Mouse (Mus musculus) MEL (cell line): ENCODE measurements around the gene Zdhhc16. TPM values are rescaled to one million over a fixed set of nuclear protein-coding genes. Genes with fewer than 3 reads are reported as not detected.
A peak's percentile ranks its signal among the peaks of the same experiment; 100 is the strongest.

Source experiments
- DNase-seq: peaks from one replicate; pipeline ENCODE4 v3.0.0; 2011; ENCODE audit warnings: low read depth, low spot score
- H3K27ac ChIP-seq: 2 replicates; pipeline ENCODE4 v1.5.1; 2012; ENCODE audit warnings: low read depth, mild to moderate bottlenecking, control low read depth, low read length, moderate library complexity; ENCODE audit not compliant: control insufficient read depth
- H3K27me3 ChIP-seq, 2 experiments: fragments of 150-350 bp in 1 of 2; sonication (generic) in 1 of 2; 2 replicates each; pipeline ENCODE4 v1.6.1; 2012; ENCODE audit warnings: low read length in 2 of 2, mild to moderate bottlenecking in 2 of 2, improper control_type of control experiment in 1 of 2, moderate library complexity in 1 of 2; ENCODE audit not compliant: insufficient read depth in 2 of 2, control insufficient read depth in 1 of 2
- H3K36me3 ChIP-seq, 2 experiments: 2 replicates each; pipeline ENCODE4 v1.6.1; 2012 to 2014; ENCODE audit warnings: low read length in 2 of 2, improper control_type of control experiment in 1 of 2, inconsistent platforms in 1 of 2, mild to moderate bottlenecking in 1 of 2; ENCODE audit not compliant: insufficient read depth in 2 of 2, control insufficient read depth in 1 of 2
- H3K4me1 ChIP-seq, 2 experiments: fragments of 150-350 bp in 1 of 2; sonication (generic) in 1 of 2; 2 replicates each; pipeline ENCODE4 v1.6.1; 2012; ENCODE audit warnings: low read length in 2 of 2, improper control_type of control experiment in 1 of 2, mild to moderate bottlenecking in 1 of 2; ENCODE audit not compliant: insufficient read depth in 2 of 2, control insufficient read depth in 1 of 2
- H3K4me3 ChIP-seq, 2 experiments: fragments of 150-350 bp in 1 of 2; sonication (generic) in 1 of 2; 2 replicates each; pipeline ENCODE4 v1.5.1; 2012; ENCODE audit warnings: low read depth in 2 of 2, low read length in 2 of 2, mild to moderate bottlenecking in 2 of 2, moderate library complexity in 2 of 2, control low read depth in 1 of 2, improper control_type of control experiment in 1 of 2; ENCODE audit not compliant: control insufficient read depth in 1 of 2, insufficient read depth in 1 of 2
- H3K79me2 ChIP-seq: 2 replicates; pipeline ENCODE4 v1.6.1; 2012; ENCODE audit warnings: mild to moderate bottlenecking, low read length, moderate library complexity; ENCODE audit not compliant: control insufficient read depth, poor library complexity, insufficient read depth
- H3K9ac ChIP-seq: 2 replicates; pipeline ENCODE4 v1.6.1; 2012; ENCODE audit warnings: low read depth, mild to moderate bottlenecking, control low read depth, low read length, moderate library complexity; ENCODE audit not compliant: control insufficient read depth, poor library complexity, severe bottlenecking
- H3K9me3 ChIP-seq: fragments of 150-350 bp; sonication (generic); replicated peaks from 2 replicates; pipeline ENCODE4 v1.6.1; 2012; ENCODE audit warnings: mild to moderate bottlenecking, low read length, improper control_type of control experiment, moderate library complexity; ENCODE audit not compliant: insufficient read depth
- CHD1 ChIP-seq: IDR thresholded peaks from 2 replicates; pipeline ENCODE4 v1.6.1; 2012; ENCODE audit warnings: low read depth, mild to moderate bottlenecking, inconsistent platforms, low read length, improper control_type of control experiment
- CHD2 ChIP-seq: IDR thresholded peaks from 2 replicates; pipeline ENCODE4 v1.6.1; 2011; ENCODE audit warnings: low read length, improper control_type of control experiment
- E2F4 ChIP-seq: IDR thresholded peaks from 2 replicates; pipeline ENCODE4 v1.6.1; 2011; ENCODE audit warnings: low read depth, low read length, improper control_type of control experiment, borderline replicate concordance
- ELF1 ChIP-seq: IDR thresholded peaks from 2 replicates; pipeline ENCODE4 v1.6.1; 2014; ENCODE audit warnings: low read depth, mild to moderate bottlenecking, inconsistent platforms, low read length, improper control_type of control experiment, moderate library complexity
- EP300 ChIP-seq, 2 experiments: IDR thresholded peaks; 2 replicates each; pipeline ENCODE4 v1.6.1; 2011; ENCODE audit warnings: improper control_type of control experiment in 2 of 2, low read length in 2 of 2, low read depth in 1 of 2, mild to moderate bottlenecking in 1 of 2
- ETS1 ChIP-seq: IDR thresholded peaks from 2 replicates; pipeline ENCODE4 v1.6.1; 2012; ENCODE audit warnings: low read depth, mild to moderate bottlenecking, inconsistent platforms, low read length, improper control_type of control experiment, moderate library complexity
- GABPA ChIP-seq: IDR thresholded peaks from 2 replicates; pipeline ENCODE4 v1.6.1; 2012; ENCODE audit warnings: low read depth, mild to moderate bottlenecking, inconsistent platforms, low read length, improper control_type of control experiment, moderate library complexity
- MAZ ChIP-seq: IDR thresholded peaks from 2 replicates; pipeline ENCODE4 v1.6.1; 2012; ENCODE audit warnings: low read depth, mild to moderate bottlenecking, inconsistent platforms, low read length, improper control_type of control experiment
- MXI1 ChIP-seq: IDR thresholded peaks from 2 replicates; pipeline ENCODE4 v1.6.1; 2011; ENCODE audit warnings: mild to moderate bottlenecking, low read depth, low read length, improper control_type of control experiment
- MYC ChIP-seq: IDR thresholded peaks from 2 replicates; pipeline ENCODE4 v1.6.1; 2011; ENCODE audit warnings: low read depth, mild to moderate bottlenecking, low read length, improper control_type of control experiment, moderate library complexity
- NELFE ChIP-seq: IDR thresholded peaks from 2 replicates; pipeline ENCODE4 v1.6.1; 2011; ENCODE audit warnings: low read depth, low read length, improper control_type of control experiment
- POLR2A ChIP-seq, 2 experiments: IDR thresholded peaks; 2 replicates each; pipeline ENCODE4 v1.6.1; 2011 to 2012; ENCODE audit warnings: low read length in 2 of 2, mild to moderate bottlenecking in 2 of 2, control low read depth in 1 of 2, improper control_type of control experiment in 1 of 2, low read depth in 1 of 2, moderate library complexity in 1 of 2; ENCODE audit not compliant: control insufficient read depth in 1 of 2, insufficient read depth in 1 of 2, poor library complexity in 1 of 2
- POLR2AphosphoS5 ChIP-seq: IDR thresholded peaks from 2 replicates; pipeline ENCODE4 v1.6.1; 2012; ENCODE audit warnings: low read depth, borderline replicate concordance, mild to moderate bottlenecking, inconsistent platforms, low read length, moderate library complexity, mixed read lengths
- RAD21 ChIP-seq: IDR thresholded peaks from 2 replicates; pipeline ENCODE4 v1.6.1; 2011; ENCODE audit warnings: mild to moderate bottlenecking, low read depth, low read length, improper control_type of control experiment
- RCOR1 ChIP-seq: IDR thresholded peaks from 2 replicates; pipeline ENCODE4 v1.6.1; 2012; ENCODE audit warnings: low read depth, mild to moderate bottlenecking, inconsistent platforms, low read length, improper control_type of control experiment
- SMC3 ChIP-seq: IDR thresholded peaks from 2 replicates; pipeline ENCODE4 v1.6.1; 2011; ENCODE audit warnings: low read depth, low read length, improper control_type of control experiment
- TAL1 ChIP-seq: IDR thresholded peaks from 2 replicates; pipeline ENCODE4 v1.6.1; 2012; ENCODE audit warnings: mild to moderate bottlenecking, inconsistent platforms, low read length, moderate library complexity, mixed read lengths
- TCF12 ChIP-seq: IDR thresholded peaks from 2 replicates; pipeline ENCODE4 v1.6.1; 2014; ENCODE audit warnings: low read depth, mild to moderate bottlenecking, inconsistent platforms, low read length, improper control_type of control experiment, moderate library complexity
- UBTF ChIP-seq: IDR thresholded peaks from 2 replicates; pipeline ENCODE4 v1.6.1; 2012; ENCODE audit warnings: low read depth, mild to moderate bottlenecking, inconsistent platforms, low read length, improper control_type of control experiment, moderate library complexity, borderline replicate concordance; ENCODE audit not compliant: insufficient read depth
- USF1 ChIP-seq: IDR thresholded peaks from 2 replicates; pipeline ENCODE4 v1.6.1; 2014; ENCODE audit warnings: low read depth, mild to moderate bottlenecking, inconsistent platforms, low read length, improper control_type of control experiment, moderate library complexity
- USF2 ChIP-seq, 2 experiments: IDR thresholded peaks; 2 replicates each; pipeline ENCODE4 v1.6.1; 2011 to 2012; ENCODE audit warnings: improper control_type of control experiment in 2 of 2, low read length in 2 of 2, borderline replicate concordance in 1 of 2, inconsistent platforms in 1 of 2, low read depth in 1 of 2, mild to moderate bottlenecking in 1 of 2; ENCODE audit not compliant: insufficient read depth in 1 of 2
- ZKSCAN1 ChIP-seq: IDR thresholded peaks from 2 replicates; pipeline ENCODE4 v1.6.1; 2012; ENCODE audit warnings: low read depth, mild to moderate bottlenecking, inconsistent platforms, low read length, improper control_type of control experiment, moderate library complexity
- ZMIZ1 ChIP-seq: IDR thresholded peaks from 2 replicates; pipeline ENCODE4 v1.6.1; 2012; ENCODE audit warnings: low read depth, mild to moderate bottlenecking, inconsistent platforms, low read length, improper control_type of control experiment, moderate library complexity
- polyA plus RNA-seq, 2 experiments: library from polyadenylated mRNA; stranded (reverse) in 1 of 2; unstranded in 1 of 2; fragments of >175 nt in 1 of 2; fragments of >200 nt in 1 of 2; gene quantifications; 2 replicates each; pipeline versions ENCODE4 v1.2.1 to v1.2.4; 2012; ENCODE audit warnings: low replicate concordance in 2 of 2, low read depth in 1 of 2; ENCODE audit not compliant: insufficient read length in 2 of 2, insufficient read depth in 1 of 2, missing spikeins in 1 of 2
- total RNA-seq: library from RNA; depleted of rRNA; stranded (reverse); fragments of 300-350 nt; gene quantifications from 2 replicates; pipeline ENCODE4 v1.2.3, GENCODE M21; 2012

Gene Zdhhc16
- total and polyA plus RNA-seq, 3 experiments: 99.2 to 128 TPM; not detected in 1

DNA sequence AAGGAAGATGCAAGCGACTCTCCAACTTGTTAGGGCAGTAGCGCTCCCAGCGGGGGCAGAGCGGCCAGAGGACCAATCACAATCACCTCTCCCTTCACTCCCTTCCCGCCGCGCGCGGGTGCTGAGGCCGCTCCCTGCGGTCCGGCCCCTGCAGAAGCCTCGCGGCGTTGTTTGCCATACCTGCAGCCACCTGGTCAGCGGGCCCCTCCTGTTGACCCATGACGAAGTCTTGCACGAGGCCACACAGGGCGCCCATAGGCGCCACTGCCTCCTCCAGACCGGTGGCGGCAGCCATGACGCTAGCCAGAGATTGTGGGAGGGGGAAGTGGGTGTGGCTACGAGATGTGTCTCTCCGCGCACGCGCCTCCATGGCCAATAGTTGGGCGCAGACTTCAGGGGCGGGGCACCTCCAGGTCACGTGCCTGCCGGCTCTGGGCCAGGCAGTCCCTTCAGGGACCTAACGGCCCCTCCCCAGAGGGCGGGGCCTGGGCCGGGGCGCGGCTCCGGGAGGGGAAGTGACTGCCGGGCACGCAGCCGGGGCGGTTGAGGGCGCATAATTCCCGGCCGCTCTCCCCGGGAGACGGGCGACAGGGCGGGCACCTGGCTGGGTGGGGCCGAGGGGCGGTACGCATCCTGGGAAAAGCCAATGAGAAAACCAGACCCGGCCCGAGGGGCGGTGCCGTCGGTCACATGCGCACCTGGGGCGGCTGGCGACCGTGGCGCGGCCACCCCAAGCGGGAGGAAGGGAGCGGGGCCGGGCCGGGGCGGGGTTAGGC, 47.7 kb downstream of the Zdhhc16 start, which contains the start of gene Mms19 (continued):
- TF ChIP-seq ETS1: 0 out of 2 replicates have a peak, but pooled peaks have one; percentile 5
- TF ChIP-seq UBTF: no peak
- no peak for TF ChIP-seq POLR2AphosphoS5
- peak; percentile 79 for TF ChIP-seq ZMIZ1

DNA sequence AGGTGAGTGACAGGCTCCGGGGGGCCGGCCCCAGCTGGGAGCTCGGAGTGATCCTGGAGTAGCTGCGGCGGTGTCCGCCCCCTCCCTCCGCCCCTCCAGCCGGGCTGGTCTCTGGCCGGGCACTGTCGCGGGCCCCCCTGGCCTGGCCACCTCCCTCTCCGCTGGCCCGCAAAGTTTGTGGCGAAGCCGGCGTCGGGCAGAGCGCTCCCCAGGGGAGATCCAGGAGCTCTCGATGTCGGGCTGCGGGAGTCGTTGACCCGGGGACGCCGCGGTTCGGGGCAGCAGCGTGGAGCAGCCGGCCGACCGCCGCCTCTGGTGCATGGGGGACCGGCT, 48.3 kb downstream of the Zdhhc16 start, which contains the start of gene Ubtd1:
Ubtd1 (plus strand) TSS at position 169 of the 333 bp plus-strand sequence.
- Histone ChIP-seq H3K27ac (peak within 1 kb of the TSS; percentile 49), H3K4me3 (peak within 1 kb of the TSS; percentile 86 to 93), H3K79me2 (peaks cover 24% of the 10 kb centered on the region), H3K9me3 (no peaks in the 10 kb centered on the region), H3K36me3 (peaks cover 0 to 10% of the 10 kb centered on the region in 2 experiments; a peak in 2 of 4 replicates), H3K4me1 (peaks cover 0 to 5% of the 10 kb centered on the region in 2 experiments; a peak in 1 of 4 replicates), H3K27me3 (no peaks in the 10 kb centered on the region), H3K9ac (peak within 1 kb of the TSS; percentile 94)
- no peak for DNase-seq
- TF ChIP-seq ZKSCAN1 (no peak), EP300 (IDR thresholded peaks at IDR 0.05; ENCODE audit: low read depth in 1 of 2, low read length in 2 of 2) (no peak), POLR2AphosphoS5 (no peak), MXI1 (no peak), RAD21 (no peak), RCOR1 (peak; percentile 1; the same call in 1 of the 2 replicates), ELF1 (no peak), TCF12 (no peak), E2F4 (no peak), USF1 (no peak), UBTF (0 out of 2 replicates have a peak, but pooled peaks have one; percentile 3)

DNA sequence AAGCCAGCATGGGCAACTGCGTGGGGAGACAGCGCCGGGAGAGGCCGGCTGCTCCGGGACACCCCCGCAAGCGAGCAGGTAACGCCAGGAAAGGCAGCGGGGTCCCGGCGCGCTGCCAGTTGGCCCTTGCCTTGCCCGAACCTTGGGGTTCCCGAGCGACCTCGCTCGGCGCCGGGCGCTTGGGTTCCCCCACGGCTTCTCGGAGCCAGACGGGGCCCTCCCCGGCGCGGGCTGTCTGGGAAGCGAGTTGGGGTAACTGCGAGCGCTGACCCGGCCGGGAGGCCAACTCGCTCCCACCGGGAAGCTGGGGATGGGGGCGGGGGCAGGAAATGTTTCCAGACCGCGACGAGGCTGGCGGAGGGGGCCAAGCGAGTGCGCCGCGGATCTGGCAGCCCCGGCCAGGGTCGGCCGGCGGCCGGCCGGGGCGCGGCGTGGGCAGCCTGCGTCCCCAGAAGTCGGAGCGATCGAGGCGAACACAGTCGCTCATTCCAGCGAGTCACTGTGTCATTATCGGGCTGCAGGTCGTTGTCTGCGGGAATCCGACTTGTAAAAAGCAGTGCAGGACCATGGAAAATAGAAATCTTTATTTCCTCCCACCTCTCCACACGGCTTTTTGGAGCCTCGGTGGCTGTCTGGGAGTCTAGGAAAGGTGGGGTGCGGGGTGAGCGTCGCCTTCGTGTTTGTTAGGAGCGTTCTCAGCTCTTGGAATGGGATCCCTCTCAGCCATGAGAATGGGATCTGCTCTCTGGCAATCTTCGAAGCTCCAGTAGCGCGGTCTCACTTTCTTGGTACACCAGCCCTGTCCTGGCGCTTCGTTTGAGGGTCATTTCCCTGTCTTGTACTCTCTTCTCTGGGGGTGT, 48.9 kb downstream of the Zdhhc16 start:
- Histone ChIP-seq H3K9me3 (no peaks in the 10 kb centered on the region), H3K27ac (no peak overlapping the region), H3K27me3 (no peaks in the 10 kb centered on the region), H3K79me2 (peaks cover 21% of the 10 kb centered on the region), H3K36me3 (peaks cover 0 to 10% of the 10 kb centered on the region in 2 experiments; a peak in 2 of 4 replicates), H3K9ac (peak overlapping the region; percentile 94), H3K4me1 (peaks cover 0 to 5% of the 10 kb centered on the region in 2 experiments; a peak in 1 of 4 replicates), H3K4me3 (peak overlapping the region; percentile 86 to 93)
- DNase-seq: peak; percentile 62
- no peak for TF ChIP-seq MYC
- no peak for TF ChIP-seq USF2 (IDR thresholded peaks at IDR 0.05; ENCODE audit: borderline replicate concordance in 1 of 2, insufficient read depth in 1 of 2, low read depth in 1 of 2, low read length in 2 of 2)
- TF ChIP-seq EP300 (IDR thresholded peaks at IDR 0.05; ENCODE audit: low read depth in 1 of 2, low read length in 2 of 2): no peak
- TF ChIP-seq POLR2AphosphoS5: no peak
- TF ChIP-seq CHD1: 0 out of 2 replicates have a peak, but pooled peaks have one; percentile 61
- TF ChIP-seq SMC3: peak; percentile 4; the same call in 1 of the 2 replicates
- TF ChIP-seq E2F4: no peak
- TF ChIP-seq ETS1: no peak
- TF ChIP-seq CHD2: no peak
- no peak for TF ChIP-seq USF1
- TF ChIP-seq RCOR1: no peak
- no peak for TF ChIP-seq RAD21
- no peak for TF ChIP-seq ELF1
- TF ChIP-seq TAL1: no peak
- no peak for TF ChIP-seq TCF12
- TF ChIP-seq NELFE: peak; percentile 30; the same call in 1 of the 2 replicates
- no peak for TF ChIP-seq POLR2A (IDR thresholded peaks at IDR 0.05; ENCODE audit: control insufficient read depth in 1 of 2, insufficient read depth in 1 of 2, low read depth in 1 of 2, low read length in 2 of 2, poor library complexity in 1 of 2)
- TF ChIP-seq MAZ: peak; percentile 36; the same call in 1 of the 2 replicates
- no peak for TF ChIP-seq GABPA
